In the genomic region with DNA sequence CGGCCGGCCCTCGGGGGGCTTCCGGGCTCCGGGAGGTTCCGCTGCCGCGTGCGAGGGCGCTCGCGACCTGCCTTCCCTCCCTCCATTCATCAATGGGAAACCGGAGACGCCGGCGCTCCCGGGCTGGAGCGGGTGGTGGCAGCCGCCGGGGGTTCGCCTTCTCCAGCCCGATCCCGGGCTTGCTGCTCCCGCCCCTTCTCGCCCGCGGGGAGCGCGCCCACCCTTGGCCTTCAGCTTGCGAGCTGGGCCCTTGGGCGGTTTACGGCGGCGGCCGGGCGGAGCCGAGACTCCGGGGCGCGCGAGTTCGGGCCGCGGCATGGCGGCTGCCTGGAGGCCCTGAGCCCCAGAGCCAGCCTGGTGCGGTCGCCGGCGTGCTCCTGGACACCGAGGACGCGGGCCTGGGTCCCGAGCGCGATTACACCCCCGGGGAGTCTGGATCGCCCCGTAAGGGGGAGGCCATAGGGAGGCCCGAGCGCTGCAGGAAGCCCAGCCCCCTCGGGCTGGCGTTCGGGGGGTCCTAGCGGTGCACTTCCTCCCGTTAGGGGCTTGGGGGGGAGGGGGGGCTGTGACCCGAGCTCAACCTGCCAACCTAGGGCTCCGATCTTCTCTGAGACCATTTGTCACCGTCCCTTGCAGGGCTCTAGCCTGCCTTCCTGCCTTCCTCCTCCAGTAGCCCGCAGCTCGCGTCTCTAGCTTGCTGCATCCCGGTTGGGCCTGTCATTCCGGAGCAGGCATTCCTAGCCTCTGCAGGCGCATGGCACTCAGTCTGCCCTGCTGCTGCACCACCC, we compare ENCODE assay signal across 8 mouse cellular contexts. TPM values are rescaled to one million over a fixed set of nuclear protein-coding genes. Genes with fewer than 3 reads are reported as not detected.
DNase-seq lines count a peak whose midpoint lies in the region; ATAC-seq lines count a peak whose summit lies in the region.

No protein-coding gene starts in this region.

- peak overlapping the region; percentile 69 for H3K4me2 ChIP-seq in hindbrain, embryonic 12.5 days (replicated peaks)

- H3K9me3 ChIP-seq in hindbrain, embryonic 12.5 days (replicated peaks), result no peaks in the 10 kb centered on the region

- peak; percentile 49 for ATAC-seq in hindbrain, embryonic 12.5 days (ENCODE audit: low FRiP score)

- peak; percentile 46 for DNase-seq in MN1 (ENCODE audit: low spot score)
- peak; percentile 67 for DNase-seq in cerebellum, adult 9-10 months
- peak; percentile 40 to 72 for DNase-seq in frontal cortex, postnatal 10 days (ENCODE audit: low spot score in 2 of 2)
- DNase-seq in layer of hippocampus, postnatal 36 days, result peak; percentile 75
- peak; percentile 70 for DNase-seq in lung, postnatal 14 days
- DNase-seq in retina, embryonic 14.5 days (ENCODE audit: low spot score), result peak; percentile 68
- DNase-seq in thymus, postnatal 25 days, result peak; percentile 85

- peak overlapping the region; percentile 97 for H3K9ac ChIP-seq in hindbrain, embryonic 12.5 days

- H3K27me3 ChIP-seq in hindbrain, embryonic 12.5 days, result no peaks in the 10 kb centered on the region

- peaks cover 37% of the 10 kb centered on the region for H3K4me1 ChIP-seq in hindbrain, embryonic 12.5 days

- H3K36me3 ChIP-seq in hindbrain, embryonic 12.5 days, result no peaks in the 10 kb centered on the region

- peak overlapping the region; percentile 99 for H3K27ac ChIP-seq in hindbrain, embryonic 12.5 days

- under 1% methylated on average over 68 of the region's 74 CpGs for WGBS in hindbrain, embryonic 12.5 days

- peak overlapping the region; percentile 88 for H3K4me3 ChIP-seq in hindbrain, embryonic 12.5 days

RNA-seq across cellular contexts. Expression of gene Elovl6, which starts 1.8 kb away (rescaled TPM):
- 33.1 and 39.2 TPM in 2 replicates for polyA plus RNA-seq in hindbrain, embryonic 12.5 days (2016; fragmentation: Nextera tagmentation; extraction: Ambion mirVana)
- total RNA-seq in layer of hippocampus, postnatal 36 days (2021), result 10 to 100 TPM; 37.4 to 38.2 TPM

Comparison
In these comparisons a context has a peak if more than half of its experiments do, and no peak if none do; other contexts are left out.
1. Peak in every context shown above with its lines: DNase-seq, ATAC-seq, H3K4me3 ChIP-seq and H3K27ac ChIP-seq.